Mouse (Mus musculus) liver, embryonic 13.5 days (tissue): ENCODE data around the gene 4930512M02Rik. TPM values are rescaled to one million over a fixed set of nuclear protein-coding genes. Genes with fewer than 3 reads are reported as not detected.
A peak's percentile ranks its signal among the peaks of the same experiment; 100 is the strongest.
"Not testable (repeated sequence)": the region's sequence is repeated elsewhere in the genome, so short reads cannot be mapped to it uniquely, and the experiment has no call there.

Source experiments
- ATAC-seq: fragments of 200-750 bp; cut with Nextera tagmentation; 2 replicates; pipeline ENCODE4 v1.8.0; 2017; ENCODE audit warnings: low read depth, mild to moderate bottlenecking, moderate number of reproducible peaks, moderate library complexity
- DNase-seq: peaks from one replicate; pipeline ENCODE4 v3.0.0; 2022
- H3K27ac ChIP-seq: fragments of 300-500 bp; sonication (generic); 2 replicates; pipeline ENCODE4 v1.5.1; 2015; ENCODE audit warnings: moderate library complexity, mild to moderate bottlenecking, inconsistent platforms
- H3K27me3 ChIP-seq: fragments of 300-500 bp; sonication (generic); 2 replicates; pipeline ENCODE4 v1.6.1; 2015; ENCODE audit warnings: mild to moderate bottlenecking, inconsistent platforms
- H3K36me3 ChIP-seq: fragments of 300-500 bp; sonication (generic); 2 replicates; pipeline ENCODE4 v1.6.1; 2015; ENCODE audit warnings: mild to moderate bottlenecking, inconsistent platforms
- H3K4me1 ChIP-seq: fragments of 300-500 bp; sonication (generic); replicated peaks from 2 replicates; pipeline ENCODE4 v1.6.1; 2015; ENCODE audit warnings: inconsistent platforms
- H3K4me2 ChIP-seq: fragments of 300-500 bp; sonication (generic); 2 replicates; pipeline ENCODE4 v1.6.1; 2015; ENCODE audit warnings: inconsistent platforms, mild to moderate bottlenecking, moderate library complexity
- H3K4me3 ChIP-seq: fragments of 300-500 bp; sonication (generic); replicated peaks from 2 replicates; pipeline ENCODE4 v1.5.1; 2015; ENCODE audit warnings: mild to moderate bottlenecking, inconsistent platforms
- H3K9ac ChIP-seq: fragments of 300-500 bp; sonication (generic); 2 replicates; pipeline ENCODE4 v1.6.1; 2015; ENCODE audit warnings: mild to moderate bottlenecking, inconsistent platforms
- H3K9me3 ChIP-seq: fragments of 300-500 bp; sonication (generic); replicated peaks from 2 replicates; pipeline ENCODE4 v1.6.1; 2016; ENCODE audit warnings: inconsistent platforms
- WGBS: fragments of 180-500 bp; shearing (Covaris S2); methylation state at CpG from one replicate; pipeline ENCODE4 v1.1.7; 2015; ENCODE audit not compliant: insufficient replicate concordance; 5-methylcytosine and 5-hydroxymethylcytosine counted together
- polyA plus RNA-seq: library from polyadenylated mRNA; unstranded; fragments of >200 nt; fragmentation: Nextera tagmentation; extraction: Ambion mirVana; gene quantifications from 2 replicates; pipeline ENCODE4 v1.2.1, GENCODE M21; 2015

The 4930512M02Rik gene
- polyA plus RNA-seq = not detected in 2 replicates

DNA sequence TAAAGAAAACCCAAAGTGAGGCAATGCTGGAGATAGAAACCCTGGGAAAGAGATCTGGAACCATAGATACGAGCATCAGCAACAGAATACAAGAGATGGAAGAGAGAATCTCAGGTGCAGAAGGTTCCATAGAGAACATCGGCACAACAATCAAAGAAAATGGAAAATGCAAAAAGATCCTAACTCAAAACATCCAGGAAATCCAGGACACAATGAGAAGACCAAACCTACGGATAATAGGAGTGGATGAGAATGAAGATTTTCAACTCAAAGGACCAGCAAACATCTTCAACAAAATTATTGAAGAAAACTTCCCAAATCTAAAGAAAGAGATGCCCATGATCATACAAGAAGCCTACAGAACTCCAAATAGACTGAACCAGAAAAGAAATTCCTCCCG, at the start of gene 4930512M02Rik:
4930512M02Rik (minus strand) TSS at position 101 of the 400 bp plus-strand sequence.
- not testable (repeated sequence) for H3K4me1 ChIP-seq, H3K27me3 ChIP-seq, ATAC-seq, H3K9me3 ChIP-seq, H3K4me2 ChIP-seq, DNase-seq, H3K36me3 ChIP-seq, H3K27ac ChIP-seq, H3K9ac ChIP-seq, H3K4me3 ChIP-seq
- 66% methylated on average over 3 of the region's 4 CpGs for WGBS

- no peak for ATAC-seq
- Histone ChIP-seq H3K27ac (no peak overlapping the region), H3K36me3 (no peaks in the 10 kb centered on the region), H3K4me3 (no peak overlapping the region), H3K9ac (no peak overlapping the region), H3K9me3 (no peaks in the 10 kb centered on the region), H3K27me3 (no peaks in the 10 kb centered on the region), H3K4me1 (peaks cover 13% of the 10 kb centered on the region), H3K4me2 (no peak overlapping the region)
- WGBS = 82% methylated on average over 7 of the region's 7 CpGs
- no peak for DNase-seq
These were observed 49.5 kb upstream of the 4930512M02Rik start for GRCm38 (mm10) chr11:11677165-11677564.

GRCm38 (mm10) chr11:11676068-11676741, 48.6 kb upstream of the 4930512M02Rik start:
- Histone ChIP-seq H3K27ac (no peak overlapping the region), H3K9me3 (no peaks in the 10 kb centered on the region), H3K4me1 (peaks cover 13% of the 10 kb centered on the region), H3K36me3 (no peaks in the 10 kb centered on the region), H3K4me2 (no peak overlapping the region), H3K27me3 (no peaks in the 10 kb centered on the region), H3K4me3 (no peak overlapping the region), H3K9ac (no peak overlapping the region)
- ATAC-seq (no peak), DNase-seq (no peak)
- 76% methylated on average over 9 of the region's 9 CpGs for WGBS

GRCm38 (mm10) chr11:11675063-11675462, 47.4 kb upstream of the 4930512M02Rik start:
- Histone ChIP-seq H3K4me1 (peaks cover 13% of the 10 kb centered on the region), H3K4me2 (no peak overlapping the region), H3K9me3 (no peaks in the 10 kb centered on the region), H3K27me3 (no peaks in the 10 kb centered on the region), H3K4me3 (no peak overlapping the region), H3K9ac (no peak overlapping the region), H3K27ac (no peak overlapping the region), H3K36me3 (no peaks in the 10 kb centered on the region)
- DNase-seq = no peak
- no peak for ATAC-seq

DNA sequence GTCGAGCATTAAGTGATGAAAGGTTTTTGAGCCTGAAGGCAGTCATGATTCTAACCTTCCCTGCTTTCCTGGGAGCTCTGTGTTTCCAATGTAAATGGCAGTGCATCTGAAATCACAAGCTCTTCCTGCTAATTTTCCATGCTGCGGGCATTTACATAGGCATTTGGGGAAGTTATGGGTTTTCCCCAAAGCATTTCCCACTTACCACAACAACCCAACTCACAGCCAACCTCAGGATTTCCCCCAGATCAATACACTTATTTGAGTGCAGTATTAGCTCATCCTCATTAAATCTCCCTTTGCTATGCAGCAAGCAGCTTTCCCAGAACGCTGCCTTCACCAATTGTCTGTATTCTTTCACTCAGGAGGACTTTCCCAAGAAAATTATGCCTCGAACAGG, 45.3 kb upstream of the 4930512M02Rik start:
- Histone ChIP-seq H3K27me3 (no peaks in the 10 kb centered on the region), H3K4me3 (no peak overlapping the region), H3K9ac (no peak overlapping the region), H3K4me1 (no peaks in the 10 kb centered on the region), H3K36me3 (no peaks in the 10 kb centered on the region), H3K4me2 (no peak overlapping the region), H3K9me3 (no peaks in the 10 kb centered on the region), H3K27ac (no peak overlapping the region)
- WGBS = 64% methylated on average over 4 of the region's 4 CpGs
- ATAC-seq (no peak), DNase-seq (no peak)

DNA sequence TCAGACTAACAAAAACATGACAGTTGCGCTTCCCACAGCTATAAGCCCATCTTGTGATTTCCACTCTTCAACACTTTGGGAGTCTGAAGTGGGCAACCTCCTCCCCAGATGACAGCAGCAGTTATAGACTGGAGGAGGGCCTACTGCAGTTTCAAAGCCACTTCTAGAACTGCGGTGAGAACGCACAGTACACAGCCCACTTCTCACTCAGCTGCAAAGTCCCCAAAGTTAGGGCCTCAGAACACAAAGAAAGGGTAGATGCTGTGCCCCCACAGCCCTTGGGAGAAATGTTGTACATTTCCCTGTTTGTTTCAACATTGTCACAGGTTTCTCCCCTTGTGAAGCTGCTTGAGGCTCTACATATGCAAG, 40.3 kb upstream of the 4930512M02Rik start:
- Histone ChIP-seq H3K27ac (peak overlapping the region; percentile 24; the same call in 1 of the 2 replicates), H3K4me1 (no peaks in the 10 kb centered on the region), H3K4me3 (no peak overlapping the region), H3K9ac (no peak overlapping the region), H3K27me3 (no peaks in the 10 kb centered on the region), H3K36me3 (no peaks in the 10 kb centered on the region), H3K4me2 (no peak overlapping the region), H3K9me3 (no peaks in the 10 kb centered on the region)
- ATAC-seq (no peak), DNase-seq (no peak)
- 64% methylated on average over 3 of the region's 3 CpGs for WGBS

GRCm38 (mm10) chr11:11667254-11667921, 39.8 kb upstream of the 4930512M02Rik start:
- H3K36me3 ChIP-seq = no peaks in the 10 kb centered on the region
- H3K9ac ChIP-seq = no peak overlapping the region
- H3K4me2 ChIP-seq = no peak overlapping the region
- no peak overlapping the region for H3K4me3 ChIP-seq
- H3K9me3 ChIP-seq = no peaks in the 10 kb centered on the region
- 0 out of 2 replicates have a peak overlapping the region, but pooled peaks have one; percentile 13 for H3K27ac ChIP-seq
- whole genome bisulfite sequencing = 57% methylated on average over 4 of the region's 4 CpGs
- DNase-seq = no peak
- H3K4me1 ChIP-seq = no peaks in the 10 kb centered on the region
- H3K27me3 ChIP-seq = no peaks in the 10 kb centered on the region
- no peak for ATAC-seq

DNA sequence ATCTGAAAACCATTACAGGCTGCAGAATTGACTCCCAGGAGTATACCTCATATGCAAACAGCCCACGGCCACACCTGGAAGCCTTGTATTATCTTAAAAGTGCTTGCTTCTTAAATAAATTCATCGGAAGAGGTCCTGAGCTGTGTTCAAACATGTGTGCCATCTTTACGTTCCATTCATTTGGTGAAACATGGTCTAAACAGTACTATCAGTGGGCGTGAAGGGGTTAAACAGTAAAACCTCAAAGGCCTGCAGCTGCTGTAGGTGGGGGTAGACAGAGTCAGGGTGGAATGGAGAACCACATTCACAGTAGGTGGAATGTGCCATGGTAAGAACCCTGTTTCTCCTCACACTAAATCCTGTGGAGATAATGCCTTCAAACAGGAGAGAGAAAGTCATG, 33.0 kb upstream of the 4930512M02Rik start:
- Histone ChIP-seq H3K4me1 (peaks cover 42% of the 10 kb centered on the region), H3K9ac (no peak overlapping the region), H3K36me3 (no peaks in the 10 kb centered on the region), H3K27me3 (no peaks in the 10 kb centered on the region), H3K4me2 (no peak overlapping the region), H3K27ac (no peak overlapping the region), H3K9me3 (no peaks in the 10 kb centered on the region), H3K4me3 (no peak overlapping the region)
- WGBS = 65% methylated on average over 4 of the region's 4 CpGs
- ATAC-seq = no peak
- no peak for DNase-seq

GRCm38 (mm10) chr11:11658834-11659233, 31.2 kb upstream of the 4930512M02Rik start:
- Histone ChIP-seq H3K27ac (no peak overlapping the region), H3K9ac (no peak overlapping the region), H3K36me3 (no peaks in the 10 kb centered on the region), H3K4me3 (no peak overlapping the region), H3K4me1 (peaks cover 44% of the 10 kb centered on the region), H3K4me2 (no peak overlapping the region), H3K9me3 (no peaks in the 10 kb centered on the region), H3K27me3 (no peaks in the 10 kb centered on the region)
- ATAC-seq (no peak), DNase-seq (no peak)
- 58% methylated on average over 4 of the region's 4 CpGs for WGBS

- ATAC-seq (peak; percentile 28; the same call in 1 of the 2 replicates), DNase-seq (no peak)
- Histone ChIP-seq H3K36me3 (no peaks in the 10 kb centered on the region), H3K9ac (peak overlapping the region; percentile 32; the same call in 1 of the 2 replicates), H3K4me2 (0 out of 2 replicates have a peak overlapping the region, but pooled peaks have one; percentile 37), H3K9me3 (no peaks in the 10 kb centered on the region), H3K4me1 (peaks cover 44% of the 10 kb centered on the region), H3K27ac (peak overlapping the region; percentile 75), H3K27me3 (no peaks in the 10 kb centered on the region), H3K4me3 (no peak overlapping the region)
- 59% methylated on average over 4 of the region's 4 CpGs for WGBS
These were observed 30.0 kb upstream of the 4930512M02Rik start for GRCm38 (mm10) chr11:11657634-11658033.

GRCm38 (mm10) chr11:11656995-11657530, 29.4 kb upstream of the 4930512M02Rik start:
- H3K27me3 ChIP-seq = no peaks in the 10 kb centered on the region
- no peaks in the 10 kb centered on the region for H3K36me3 ChIP-seq
- H3K27ac ChIP-seq = peak overlapping the region; percentile 75
- H3K4me1 ChIP-seq = peaks cover 44% of the 10 kb centered on the region
- H3K4me3 ChIP-seq = no peak overlapping the region
- H3K9ac ChIP-seq = peak overlapping the region; percentile 32
- peak overlapping the region; percentile 37 for H3K4me2 ChIP-seq
- H3K9me3 ChIP-seq = no peaks in the 10 kb centered on the region
- ATAC-seq = peak; percentile 95
- WGBS = 13% methylated on average over 5 of the region's 5 CpGs
- peak; percentile 61 for DNase-seq
